Mouse (Mus musculus): Measurements from ENCODE around the gene Gm9195. TPM values are rescaled to one million over a fixed set of nuclear protein-coding genes. Genes with fewer than 3 reads are reported as not detected.

Gene Gm9195
- total RNA-seq (2021) (not detected), polyA plus RNA-seq (2012; rRNA removed) (not detected in 2 replicates)
- long read RNA-seq, result 0 reads

GRCm38 (mm10) chr14:72491738-72492137 is at the start of gene Gm9195:
TSS of gene Gm9195 (minus strand) at chr14:72491838.
- intact Hi-C loops (cut with DNase I), result no loop called here

GRCm38 (mm10) chr14:72536392-72537017 is 44.9 kb upstream of the Gm9195 start:
- Histone ChIP-seq H3K27ac (no peak overlapping the region), H3K36me3 (ENCODE audit: control insufficient read depth, insufficient read depth, low read length) (no peaks in the 10 kb centered on the region; the same call in 1 of the 2 replicates), H3K4me1 (ENCODE audit: control insufficient read depth, insufficient read depth, low read length) (no peaks in the 10 kb centered on the region), H3K9ac (ENCODE audit: low read depth, low read length) (no peak overlapping the region), H3K4me3 (no peak overlapping the region), H3K27me3 (ENCODE audit: control insufficient read depth, insufficient read depth, low read length) (peaks cover 9% of the 10 kb centered on the region), H3K79me2 (replicated peaks; ENCODE audit: control insufficient read depth, insufficient read depth, low read length) (no peaks in the 10 kb centered on the region)
- no peak for DNase-seq
- TF ChIP-seq EP300 (IDR thresholded peaks at IDR 0.05; ENCODE audit: insufficient read depth, low read depth, low read length) (no peak), POLR2A (IDR thresholded peaks at IDR 0.05; ENCODE audit: insufficient read depth, low read depth, low read length) (no peak), CTCF (IDR thresholded peaks at IDR 0.05) (no peak)
- intact Hi-C loops (cut with DNase I), result no loop called here
- 83% methylated on average over 5 of the region's 5 CpGs for WGBS

More at GRCm38 (mm10) chr14:72491738-72492137, at the start of gene Gm9195:
- Histone ChIP-seq H3K27ac (no peak within 1 kb of the TSS), H3K27me3 (ENCODE audit: control insufficient read depth, insufficient read depth, low read length) (no peaks in the 10 kb centered on the region), H3K9ac (ENCODE audit: low read depth, low read length) (no peak within 1 kb of the TSS), H3K36me3 (ENCODE audit: control insufficient read depth, insufficient read depth, low read length) (no peaks in the 10 kb centered on the region), H3K4me3 (no peak within 1 kb of the TSS), H3K4me1 (ENCODE audit: control insufficient read depth, insufficient read depth, low read length) (no peaks in the 10 kb centered on the region), H3K79me2 (replicated peaks; ENCODE audit: control insufficient read depth, insufficient read depth, low read length) (no peaks in the 10 kb centered on the region)
- TF ChIP-seq CTCF (IDR thresholded peaks at IDR 0.05), result no peak
- DNase-seq, result no peak
- WGBS, result 49% methylated on average over 5 of the region's 5 CpGs

- WGBS, result 75% methylated on average over 7 of the region's 7 CpGs
- no peak for TF ChIP-seq POLR2A (IDR thresholded peaks at IDR 0.05; ENCODE audit: insufficient read depth, low read depth, low read length)
- TF ChIP-seq CTCF (IDR thresholded peaks at IDR 0.05), result no peak
- H3K36me3 ChIP-seq (ENCODE audit: control insufficient read depth, insufficient read depth, low read length), result no peaks in the 10 kb centered on the region
These were observed 42.2 kb upstream of the Gm9195 start for GRCm38 (mm10) chr14:72533862-72534261.

DNA sequence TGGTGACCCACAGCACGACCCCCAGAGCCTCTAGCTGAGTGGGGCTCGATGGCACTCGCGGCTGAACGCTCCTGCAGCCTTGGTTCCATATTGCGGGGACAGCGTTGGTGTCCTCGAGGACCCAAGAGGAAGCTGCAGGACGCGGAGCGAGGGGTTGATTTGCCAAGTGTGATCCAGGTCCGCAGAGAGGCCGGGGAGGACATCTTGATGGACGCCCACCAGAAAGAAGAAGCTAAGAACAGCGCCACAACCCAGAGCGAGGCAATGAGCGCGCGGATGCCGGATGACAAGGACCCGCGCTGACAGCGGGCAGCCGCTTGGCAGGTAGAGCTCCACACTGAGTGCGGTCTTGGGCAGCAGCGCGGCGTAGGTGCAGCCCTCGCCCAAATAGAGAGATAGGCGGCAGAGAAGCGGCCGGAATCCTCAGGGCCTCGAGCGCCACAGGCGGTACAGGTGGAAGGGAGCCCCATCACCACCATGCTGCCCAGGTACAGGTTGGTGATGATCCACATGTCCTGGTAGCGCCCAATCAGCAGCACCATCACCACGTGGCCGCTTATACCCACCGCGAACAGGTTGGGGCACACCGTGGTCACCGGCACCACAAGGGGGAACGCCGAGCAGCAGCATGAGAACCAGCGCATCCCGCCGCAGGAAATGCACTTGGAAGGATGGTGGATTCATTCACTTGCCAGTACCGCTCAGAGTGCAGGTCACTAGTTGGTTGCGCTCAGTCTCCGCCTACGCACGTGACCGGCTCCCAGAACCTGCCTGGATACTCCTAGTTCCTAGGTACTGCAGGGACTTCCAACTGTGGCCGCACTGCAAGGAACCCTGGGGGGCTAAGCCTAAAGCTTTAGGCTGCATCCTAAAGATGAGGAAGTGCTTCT is 40.6 kb upstream of the Gm9195 start:
- no peak for DNase-seq
- intact Hi-C loops (cut with DNase I), result no loop called here
- H3K4me3 ChIP-seq, result no peak overlapping the region
- H3K9ac ChIP-seq (ENCODE audit: low read depth, low read length), result no peak overlapping the region
- no peaks in the 10 kb centered on the region for H3K36me3 ChIP-seq (ENCODE audit: control insufficient read depth, insufficient read depth, low read length)
- H3K27me3 ChIP-seq (ENCODE audit: control insufficient read depth, insufficient read depth, low read length), result peaks cover 9% of the 10 kb centered on the region
- WGBS, result 2% methylated on average over 54 of the region's 54 CpGs
- TF ChIP-seq EP300 (IDR thresholded peaks at IDR 0.05; ENCODE audit: insufficient read depth, low read depth, low read length), result no peak
- no peak for TF ChIP-seq POLR2A (IDR thresholded peaks at IDR 0.05; ENCODE audit: insufficient read depth, low read depth, low read length)
- TF ChIP-seq CTCF (IDR thresholded peaks at IDR 0.05), result no peak
- H3K27ac ChIP-seq, result no peak overlapping the region
- H3K4me1 ChIP-seq (ENCODE audit: control insufficient read depth, insufficient read depth, low read length), result no peaks in the 10 kb centered on the region
- H3K79me2 ChIP-seq (replicated peaks; ENCODE audit: control insufficient read depth, insufficient read depth, low read length), result no peaks in the 10 kb centered on the region

More at GRCm38 (mm10) chr14:72533862-72534261, 42.2 kb upstream of the Gm9195 start:
- Histone ChIP-seq H3K4me1 (ENCODE audit: control insufficient read depth, insufficient read depth, low read length) (no peaks in the 10 kb centered on the region), H3K27ac (no peak overlapping the region), H3K4me3 (no peak overlapping the region), H3K27me3 (ENCODE audit: control insufficient read depth, insufficient read depth, low read length) (peaks cover 9% of the 10 kb centered on the region), H3K9ac (ENCODE audit: low read depth, low read length) (no peak overlapping the region), H3K79me2 (replicated peaks; ENCODE audit: control insufficient read depth, insufficient read depth, low read length) (no peaks in the 10 kb centered on the region)
- no peak for DNase-seq
- intact Hi-C loops (cut with DNase I), result no loop called here

DNA sequence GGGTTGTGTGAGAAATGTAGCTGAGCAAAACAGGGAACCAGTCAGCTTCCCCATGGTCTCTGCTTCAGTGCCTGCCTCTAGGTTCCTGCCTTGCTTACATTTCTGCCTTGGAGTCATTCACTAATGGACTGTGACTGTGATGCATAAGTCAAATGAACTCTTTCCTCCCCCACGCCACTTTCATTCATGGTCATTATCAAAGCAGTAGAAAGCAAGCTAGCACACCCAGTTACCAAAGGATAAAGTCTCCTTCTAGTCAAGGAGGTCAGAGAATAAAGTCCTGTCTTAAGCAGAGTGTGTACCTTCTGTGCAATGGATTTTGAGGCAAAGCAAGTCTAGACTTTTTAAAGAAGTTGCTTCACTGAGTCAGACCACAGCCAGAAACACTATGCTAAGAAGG is 35.5 kb upstream of the Gm9195 start:
- H3K79me2 ChIP-seq (replicated peaks; ENCODE audit: control insufficient read depth, insufficient read depth, low read length), result no peaks in the 10 kb centered on the region
- WGBS, result 58% methylated on average over 1 of the region's 1 CpGs
- intact Hi-C loops (cut with DNase I), result no loop called here
- DNase-seq, result no peak
- no peaks in the 10 kb centered on the region for H3K36me3 ChIP-seq (ENCODE audit: control insufficient read depth, insufficient read depth, low read length)
- no peak overlapping the region for H3K9ac ChIP-seq (ENCODE audit: low read depth, low read length)
- no peak overlapping the region for H3K27ac ChIP-seq
- no peaks in the 10 kb centered on the region for H3K4me1 ChIP-seq (ENCODE audit: control insufficient read depth, insufficient read depth, low read length)
- TF ChIP-seq EP300 (IDR thresholded peaks at IDR 0.05; ENCODE audit: insufficient read depth, low read depth, low read length), result no peak
- no peak for TF ChIP-seq CTCF (IDR thresholded peaks at IDR 0.05)
- TF ChIP-seq POLR2A (IDR thresholded peaks at IDR 0.05; ENCODE audit: insufficient read depth, low read depth, low read length), result no peak
- H3K4me3 ChIP-seq, result no peak overlapping the region
- peaks cover 5% of the 10 kb centered on the region for H3K27me3 ChIP-seq (ENCODE audit: control insufficient read depth, insufficient read depth, low read length)

DNA sequence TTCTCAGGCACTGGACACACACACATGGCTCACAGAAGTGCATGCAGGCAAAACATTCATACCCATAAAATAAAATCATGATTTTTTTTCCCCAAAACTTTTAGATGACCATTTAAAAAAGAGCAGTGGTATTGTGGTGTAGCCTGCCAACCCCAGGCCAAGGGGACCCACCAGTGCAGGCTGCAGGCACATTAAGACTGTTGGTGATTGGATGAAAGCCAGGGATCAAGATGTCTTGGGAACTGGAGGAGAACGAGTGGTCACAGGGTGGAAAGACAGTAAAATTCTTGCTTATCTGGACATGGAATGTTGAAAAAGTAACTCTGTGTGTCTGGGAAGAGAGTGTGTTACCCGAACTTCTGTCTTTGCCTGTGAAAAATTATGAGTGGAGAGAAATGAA is 27.9 kb upstream of the Gm9195 start:
- Histone ChIP-seq H3K36me3 (ENCODE audit: control insufficient read depth, insufficient read depth, low read length) (no peaks in the 10 kb centered on the region), H3K9ac (ENCODE audit: low read depth, low read length) (no peak overlapping the region), H3K4me1 (ENCODE audit: control insufficient read depth, insufficient read depth, low read length) (no peaks in the 10 kb centered on the region), H3K27me3 (ENCODE audit: control insufficient read depth, insufficient read depth, low read length) (no peaks in the 10 kb centered on the region), H3K4me3 (no peak overlapping the region), H3K27ac (no peak overlapping the region), H3K79me2 (replicated peaks; ENCODE audit: control insufficient read depth, insufficient read depth, low read length) (no peaks in the 10 kb centered on the region)
- 27% methylated on average over 2 of the region's 2 CpGs for WGBS
- TF ChIP-seq POLR2A (IDR thresholded peaks at IDR 0.05; ENCODE audit: insufficient read depth, low read depth, low read length) (no peak), EP300 (IDR thresholded peaks at IDR 0.05; ENCODE audit: insufficient read depth, low read depth, low read length) (no peak), CTCF (IDR thresholded peaks at IDR 0.05) (no peak)
- no peak for DNase-seq
- intact Hi-C loops (cut with DNase I), result loop anchor here (5.0 to 10.0 kb wide), 2 partner anchors 142 to 1735 kb away; no protein-coding TSS in a partner anchor
